Mouse (Mus musculus) frontal cortex, postnatal 10 days (tissue): ENCODE measurements at regions not wholly inside any gene's neighbourhood (a gene's known extent, or its start where the extent isn't known, plus 50 kb on each side); places are given as distances from the start of the nearest gene placed in this dataset.
A peak's percentile ranks its signal among the peaks of the same experiment; 100 is the strongest.

Experiments used
- DNase-seq, 2 experiments: peaks; one replicate each; pipeline ENCODE4 v3.0.0; 2022; ENCODE audit warnings: low spot score in 2 of 2, mixed read lengths in 1 of 2

GRCm38 (mm10) chr5:148454200-148454599 lies 54.5 kb upstream of the Slc7a1 start:
- DNase-seq, result no peak

- DNase-seq, result peak; percentile 20 to 32
These were observed 54.1 kb upstream of the Slc7a1 start for GRCm38 (mm10) chr5:148453776-148454175.

- no peak for DNase-seq
These were observed 53.4 kb upstream of the Slc7a1 start for GRCm38 (mm10) chr5:148452909-148453632.

- DNase-seq, result peak in 1 of 2 experiments; percentile 39
These were observed 52.1 kb upstream of the Slc7a1 start for GRCm38 (mm10) chr5:148451811-148452210.

GRCm38 (mm10) chr5:148450924-148451323 lies 51.2 kb upstream of the Slc7a1 start:
- DNase-seq, result peak in 1 of 2 experiments; percentile 46
